Mouse (Mus musculus) spleen, adult 2 months (tissue): ENCODE data around the gene Wee1. TPM values are rescaled to one million over a fixed set of nuclear protein-coding genes. Genes with fewer than 3 reads are reported as not detected.
"Not testable (repeated sequence)": the region's sequence is repeated elsewhere in the genome, so short reads cannot be mapped to it uniquely, and the experiment has no call there.

ENCODE experiments used
- DNase-seq, 2 experiments: peaks; one replicate each; pipeline versions ENCODE4 v3.0.0 to v3.0.0-alpha.2; 2012 to 2021; ENCODE audit warnings: low spot score in 2 of 2, low read depth in 1 of 2
- H3K27ac ChIP-seq: fragments of 200-500 bp; 2 replicates; pipeline ENCODE4 v1.5.1; 2012; ENCODE audit warnings: low read length, inconsistent platforms; ENCODE audit not compliant: insufficient read depth
- H3K27me3 ChIP-seq: fragments of 200-500 bp; 2 replicates; pipeline ENCODE4 v1.6.1; 2012; ENCODE audit warnings: mild to moderate bottlenecking, moderate library complexity, low read length, inconsistent platforms; ENCODE audit not compliant: control insufficient read depth, insufficient read depth
- H3K36me3 ChIP-seq: fragments of 200-500 bp; 2 replicates; pipeline ENCODE4 v1.6.1; 2012; ENCODE audit warnings: mild to moderate bottlenecking, low read length, inconsistent platforms; ENCODE audit not compliant: control insufficient read depth, insufficient read depth
- H3K4me1 ChIP-seq: fragments of 200-500 bp; 2 replicates; pipeline ENCODE4 v1.6.1; 2011; ENCODE audit warnings: inconsistent platforms; ENCODE audit not compliant: control insufficient read depth, insufficient read depth, insufficient read length
- H3K4me3 ChIP-seq: fragments of 200-500 bp; 2 replicates; pipeline ENCODE4 v1.5.1; 2011; ENCODE audit warnings: mild to moderate bottlenecking, inconsistent platforms; ENCODE audit not compliant: insufficient read depth, insufficient read length; ENCODE audit errors: extremely low read depth
- CTCF ChIP-seq: fragments of 200-500 bp; IDR thresholded peaks from 2 replicates; pipeline ENCODE4 v1.5.1; 2011; ENCODE audit warnings: mild to moderate bottlenecking, inconsistent platforms; ENCODE audit not compliant: insufficient read depth, insufficient read length, insufficient replicate concordance; ENCODE audit errors: extremely low read depth
- POLR2A ChIP-seq: fragments of 200-500 bp; IDR thresholded peaks from 2 replicates; pipeline ENCODE4 v1.6.1; 2011; ENCODE audit warnings: low read depth, low read length, inconsistent platforms
- WGBS: fragments of 180-500 bp; shearing (Covaris S2); methylation state at CpG from one replicate; pipeline ENCODE4 v1.1.7; 2018; 5-methylcytosine and 5-hydroxymethylcytosine counted together
- polyA plus RNA-seq: library from polyadenylated mRNA; depleted of rRNA; stranded (reverse); fragments of >200 nt; gene quantifications from 2 replicates; pipeline ENCODE4 v1.2.3, GENCODE M21; 2012

Gene Wee1
- polyA plus RNA-seq, 1 experiment: 3.9 TPM

- H3K4me3 ChIP-seq: peak overlapping the region; percentile 99
- DNase-seq: peak in 1 of 2 experiments; percentile 46
- TF ChIP-seq POLR2A (no peak), CTCF (no peak)
- WGBS: 1% methylated on average over 74 of the region's 74 CpGs
- peaks cover 3% of the 10 kb centered on the region for H3K4me1 ChIP-seq
- H3K36me3 ChIP-seq: no peaks in the 10 kb centered on the region
- no peaks in the 10 kb centered on the region for H3K27me3 ChIP-seq
- H3K27ac ChIP-seq: peak overlapping the region; percentile 84
Observed at GRCm38 (mm10) chr7:110122565-110123422, 948 bp downstream of the Wee1 start.

- no peak for DNase-seq
- Histone ChIP-seq H3K4me3 (peak overlapping the region; percentile 99; the same call in 1 of the 2 replicates), H3K4me1 (peaks cover 3% of the 10 kb centered on the region), H3K27me3 (no peaks in the 10 kb centered on the region), H3K36me3 (no peaks in the 10 kb centered on the region), H3K27ac (no peak overlapping the region)
- WGBS: 23% methylated on average over 12 of the region's 12 CpGs
- TF ChIP-seq CTCF: no peak
- no peak for TF ChIP-seq POLR2A
Observed at GRCm38 (mm10) chr7:110123844-110124555, 2.2 kb downstream of the Wee1 start.

- Histone ChIP-seq H3K36me3 (no peaks in the 10 kb centered on the region), H3K27me3 (no peaks in the 10 kb centered on the region), H3K27ac (no peak overlapping the region), H3K4me1 (peaks cover 3% of the 10 kb centered on the region), H3K4me3 (no peak overlapping the region)
- no peak for TF ChIP-seq CTCF
- TF ChIP-seq POLR2A: no peak
- no peak for DNase-seq
- 92% methylated on average over 2 of the region's 2 CpGs for WGBS
Observed at GRCm38 (mm10) chr7:110128566-110128965, 6.7 kb downstream of the Wee1 start.

GRCm38 (mm10) chr7:110132272-110132671 is 10.4 kb downstream of the Wee1 start:
- not testable (repeated sequence) for H3K4me3 ChIP-seq, H3K4me1 ChIP-seq, H3K36me3 ChIP-seq, H3K27ac ChIP-seq, H3K27me3 ChIP-seq, DNase-seq
- WGBS: 84% methylated on average over 2 of the region's 2 CpGs

GRCm38 (mm10) chr7:110133988-110134387 is 12.1 kb downstream of the Wee1 start:
- Histone ChIP-seq H3K4me1 (no peaks in the 10 kb centered on the region), H3K36me3 (peaks cover 3% of the 10 kb centered on the region; the same call in 1 of the 2 replicates), H3K27me3 (no peaks in the 10 kb centered on the region), H3K4me3 (no peak overlapping the region), H3K27ac (no peak overlapping the region)
- no peak for DNase-seq
- TF ChIP-seq POLR2A (no peak), CTCF (no peak)
- 83% methylated on average over 5 of the region's 5 CpGs for WGBS

GRCm38 (mm10) chr7:110138538-110138937 is 16.7 kb downstream of the Wee1 start:
- WGBS: 91% methylated on average over 2 of the region's 2 CpGs
- no peak for TF ChIP-seq POLR2A
- TF ChIP-seq CTCF: no peak
- DNase-seq: no peak
- H3K27ac ChIP-seq: no peak overlapping the region
- no peak overlapping the region for H3K4me3 ChIP-seq
- H3K27me3 ChIP-seq: no peaks in the 10 kb centered on the region
- peaks cover 17% of the 10 kb centered on the region for H3K36me3 ChIP-seq
- H3K4me1 ChIP-seq: no peaks in the 10 kb centered on the region

- Histone ChIP-seq H3K27ac (no peak overlapping the region), H3K36me3 (peaks cover 14% of the 10 kb centered on the region), H3K27me3 (no peaks in the 10 kb centered on the region), H3K4me1 (no peaks in the 10 kb centered on the region), H3K4me3 (no peak overlapping the region)
- WGBS: 96% methylated on average over 1 of the region's 1 CpGs
- no peak for DNase-seq
- TF ChIP-seq CTCF (no peak), POLR2A (no peak)
Observed at GRCm38 (mm10) chr7:110143863-110144262, 22.0 kb downstream of the Wee1 start.
